Mouse (Mus musculus): Measurements from ENCODE around the gene Cldn7. TPM values are rescaled to one million over a fixed set of nuclear protein-coding genes. Genes with fewer than 3 reads are reported as not detected.
A peak's percentile ranks its signal among the peaks of the same experiment; 100 is the strongest.

Gene Cldn7
- polyA plus RNA-seq, 1 experiment from 2014 or later, result 461 TPM

DNA sequence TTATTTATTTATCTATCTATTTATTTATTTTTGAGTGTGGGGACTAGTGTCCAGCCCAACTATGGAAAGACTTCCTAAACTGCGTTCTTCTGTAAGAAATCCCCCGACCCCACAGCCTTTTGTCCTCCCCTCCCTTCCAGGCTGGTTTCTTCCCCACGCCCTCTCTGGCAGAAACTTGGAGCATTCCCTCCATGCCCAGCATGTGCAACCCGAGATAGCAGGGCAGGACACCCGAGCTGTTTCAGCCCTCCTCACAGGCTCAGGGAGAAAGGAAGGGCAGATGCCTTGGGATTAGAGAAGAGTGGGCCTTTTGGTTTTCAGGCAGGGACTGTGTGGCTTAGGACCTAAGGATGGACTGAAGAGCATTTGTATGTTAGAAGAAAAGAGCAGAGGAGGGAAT lies 18.3 kb downstream of the Cldn7 start:
- H3K9me3 ChIP-seq (ENCODE audit: control insufficient read depth, low read length), result no peaks in the 10 kb centered on the region
- H3K4me1 ChIP-seq (replicated peaks; ENCODE audit: control insufficient read depth, insufficient read depth, low read length), result peaks cover 24% of the 10 kb centered on the region
- 24% methylated on average over 5 of the region's 5 CpGs for WGBS
- H3K27me3 ChIP-seq (replicated peaks; ENCODE audit: control insufficient read depth, insufficient read depth, low read length), result no peaks in the 10 kb centered on the region
- H3K4me2 ChIP-seq (ENCODE audit: low read length), result peak overlapping the region; percentile 98
- H3K4me3 ChIP-seq (ENCODE audit: low read depth, low read length), result peak overlapping the region; percentile 99
- peak overlapping the region; percentile 95; the same call in 1 of the 2 replicates for H3K9ac ChIP-seq (ENCODE audit: low read length)
- H3K36me3 ChIP-seq (ENCODE audit: control insufficient read depth, insufficient read depth, low read length), result peaks cover 54% of the 10 kb centered on the region
- DNase-seq (ENCODE audit: low spot score) (no peak), ATAC-seq (replicated peaks; ENCODE audit: low FRiP score, low TSS enrichment, low read depth) (no peak)
- no peak overlapping the region for H3K27ac ChIP-seq (ENCODE audit: low read depth)

DNA sequence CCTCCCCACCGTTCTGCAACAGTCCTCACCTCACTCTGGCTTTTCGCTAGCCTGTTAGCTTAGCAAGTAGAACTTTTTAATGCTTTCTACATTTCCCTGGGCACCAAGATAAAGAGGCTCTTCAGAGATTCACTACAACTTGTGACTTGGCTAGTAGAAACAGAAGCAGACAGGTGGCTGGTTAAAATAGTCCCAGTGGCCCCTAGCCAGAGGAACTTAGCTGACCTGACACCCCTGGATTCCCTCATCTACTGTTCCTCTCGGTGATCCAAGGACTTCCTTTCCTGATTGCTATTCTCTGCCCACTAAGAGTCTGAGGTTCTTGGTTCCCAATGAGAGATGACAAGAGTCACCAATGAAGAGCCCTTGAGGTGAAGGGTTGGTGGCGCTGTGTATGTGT lies 18.8 kb downstream of the Cldn7 start:
- WGBS, result 76% methylated on average over 4 of the region's 4 CpGs
- peak overlapping the region; percentile 98; the same call in 1 of the 2 replicates for H3K4me2 ChIP-seq (ENCODE audit: low read length)
- H3K36me3 ChIP-seq (ENCODE audit: control insufficient read depth, insufficient read depth, low read length), result peaks cover 54% of the 10 kb centered on the region
- peaks cover 24% of the 10 kb centered on the region for H3K4me1 ChIP-seq (replicated peaks; ENCODE audit: control insufficient read depth, insufficient read depth, low read length)
- no peak overlapping the region for H3K4me3 ChIP-seq (ENCODE audit: low read depth, low read length)
- H3K9me3 ChIP-seq (ENCODE audit: control insufficient read depth, low read length), result no peaks in the 10 kb centered on the region
- DNase-seq (ENCODE audit: low spot score) (no peak), ATAC-seq (replicated peaks; ENCODE audit: low FRiP score, low TSS enrichment, low read depth) (no peak)
- no peak overlapping the region for H3K9ac ChIP-seq (ENCODE audit: low read length)
- H3K27me3 ChIP-seq (replicated peaks; ENCODE audit: control insufficient read depth, insufficient read depth, low read length), result no peaks in the 10 kb centered on the region
- no peak overlapping the region for H3K27ac ChIP-seq (ENCODE audit: low read depth)

DNA sequence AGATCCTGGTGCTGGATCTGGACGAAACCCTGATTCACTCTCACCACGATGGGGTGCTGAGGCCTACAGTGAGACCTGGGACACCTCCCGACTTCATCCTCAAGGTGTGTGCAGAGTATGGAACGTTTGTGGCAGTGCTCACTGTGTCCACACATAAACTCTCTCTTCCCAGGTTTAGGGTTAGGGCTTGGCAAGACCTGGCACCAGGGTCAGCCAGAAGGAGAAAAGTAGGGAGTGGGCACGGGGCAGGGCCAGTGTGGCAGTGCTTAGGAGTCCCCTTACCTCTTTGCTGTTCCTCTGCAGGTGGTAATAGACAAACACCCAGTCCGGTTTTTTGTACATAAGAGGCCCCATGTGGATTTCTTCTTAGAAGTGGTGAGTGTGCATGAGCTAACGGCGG lies 19.9 kb downstream of the Cldn7 start:
- Histone ChIP-seq H3K9me3 (ENCODE audit: control insufficient read depth, low read length) (no peaks in the 10 kb centered on the region), H3K36me3 (ENCODE audit: control insufficient read depth, insufficient read depth, low read length) (peaks cover 59% of the 10 kb centered on the region), H3K9ac (ENCODE audit: low read length) (no peak overlapping the region), H3K4me2 (ENCODE audit: low read length) (no peak overlapping the region), H3K27me3 (replicated peaks; ENCODE audit: control insufficient read depth, insufficient read depth, low read length) (no peaks in the 10 kb centered on the region), H3K27ac (ENCODE audit: low read depth) (no peak overlapping the region), H3K4me1 (replicated peaks; ENCODE audit: control insufficient read depth, insufficient read depth, low read length) (peaks cover 17% of the 10 kb centered on the region), H3K4me3 (ENCODE audit: low read depth, low read length) (no peak overlapping the region)
- ATAC-seq (replicated peaks; ENCODE audit: low FRiP score, low TSS enrichment, low read depth) (no peak), DNase-seq (ENCODE audit: low spot score) (no peak)
- 90% methylated on average over 8 of the region's 8 CpGs for WGBS

DNA sequence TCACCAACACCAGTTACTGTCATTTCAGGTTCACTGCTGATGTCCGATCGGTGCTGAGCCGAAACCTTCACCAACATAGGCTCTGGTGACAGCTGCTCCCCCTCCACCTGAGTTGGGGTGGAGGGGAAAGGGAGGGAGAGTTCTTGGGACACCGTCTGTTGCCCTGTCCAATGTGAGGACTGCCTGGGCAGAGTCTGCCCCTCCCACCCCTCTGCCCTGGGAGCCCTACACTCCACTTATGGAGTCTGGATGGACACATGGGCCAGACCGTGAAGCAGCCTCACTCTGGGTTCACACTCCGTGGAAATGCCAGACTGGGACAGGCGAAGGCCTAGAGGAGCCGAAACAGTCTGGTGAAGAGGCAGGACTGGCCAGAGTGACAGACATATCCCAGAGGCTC lies 25.4 kb downstream of the Cldn7 start:
- no peak for DNase-seq (ENCODE audit: low spot score)
- peaks cover 12% of the 10 kb centered on the region for H3K4me1 ChIP-seq (replicated peaks; ENCODE audit: control insufficient read depth, insufficient read depth, low read length)
- no peaks in the 10 kb centered on the region for H3K9me3 ChIP-seq (ENCODE audit: control insufficient read depth, low read length)
- no peak for ATAC-seq (replicated peaks; ENCODE audit: low FRiP score, low TSS enrichment, low read depth)
- peaks cover 69% of the 10 kb centered on the region for H3K36me3 ChIP-seq (ENCODE audit: control insufficient read depth, insufficient read depth, low read length)
- no peaks in the 10 kb centered on the region for H3K27me3 ChIP-seq (replicated peaks; ENCODE audit: control insufficient read depth, insufficient read depth, low read length)
- WGBS, result 87% methylated on average over 8 of the region's 8 CpGs
- H3K27ac ChIP-seq (ENCODE audit: low read depth), result no peak overlapping the region
- no peak overlapping the region for H3K9ac ChIP-seq (ENCODE audit: low read length)
- H3K4me2 ChIP-seq (ENCODE audit: low read length), result no peak overlapping the region
- no peak overlapping the region for H3K4me3 ChIP-seq (ENCODE audit: low read depth, low read length)

DNA sequence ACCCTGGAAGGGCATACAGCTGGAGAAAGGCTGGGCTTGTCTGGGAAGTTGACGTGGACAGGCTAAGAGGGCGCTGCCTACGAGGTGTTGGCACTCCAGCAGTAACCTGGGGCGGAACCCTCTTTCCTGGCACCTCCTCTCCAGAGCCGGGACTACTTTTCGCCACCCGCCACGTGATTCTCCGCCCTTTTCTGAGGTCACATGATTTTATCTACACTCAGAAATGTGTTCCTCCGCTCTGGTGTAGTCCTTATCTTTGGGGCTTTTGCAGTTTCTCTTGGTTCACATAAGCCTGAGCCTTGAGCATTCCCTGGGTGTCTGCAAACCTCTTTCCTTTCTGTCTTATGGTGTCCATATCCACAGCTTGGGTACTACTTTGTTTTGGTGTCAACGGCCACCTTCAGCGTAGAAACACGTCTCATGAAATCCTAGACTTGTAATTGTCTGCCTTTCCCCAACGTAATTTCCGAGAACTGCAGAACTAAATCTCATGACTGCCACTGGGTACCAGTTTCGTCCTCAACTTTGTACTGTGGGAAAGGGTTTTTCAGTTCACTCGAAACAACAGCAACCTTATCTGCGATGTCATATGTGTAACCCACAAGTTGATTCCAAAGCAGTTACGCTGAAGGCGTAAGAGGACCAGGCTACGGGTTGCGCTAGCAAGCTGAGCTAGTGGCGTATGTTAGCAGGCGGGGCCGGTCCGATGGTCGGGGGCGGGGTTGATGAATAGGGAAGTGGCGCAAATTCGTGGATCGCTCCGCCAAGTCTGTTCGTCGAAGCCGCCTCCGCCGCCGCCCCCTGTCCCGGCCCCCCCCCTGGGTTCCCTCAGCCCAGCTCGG lies 26.5 kb downstream of the Cldn7 start, which contains the start of gene Gabarap:
TSS of gene Gabarap (plus strand) at position 294 of the 842 bp plus-strand sequence.
- WGBS, result under 1% methylated on average over 40 of the region's 40 CpGs
- peak within 1 kb of the TSS; percentile 88 for H3K27ac ChIP-seq (ENCODE audit: low read depth)
- H3K36me3 ChIP-seq (ENCODE audit: control insufficient read depth, insufficient read depth, low read length), result peaks cover 59% of the 10 kb centered on the region
- H3K4me2 ChIP-seq (ENCODE audit: low read length), result peak within 1 kb of the TSS; percentile 71
- DNase-seq (ENCODE audit: low spot score), result peak; percentile 97
- peak within 1 kb of the TSS; percentile 83 for H3K9ac ChIP-seq (ENCODE audit: low read length)
- peaks cover 12% of the 10 kb centered on the region for H3K4me1 ChIP-seq (replicated peaks; ENCODE audit: control insufficient read depth, insufficient read depth, low read length)
- no peaks in the 10 kb centered on the region for H3K9me3 ChIP-seq (ENCODE audit: control insufficient read depth, low read length)
- peak within 1 kb of the TSS; percentile 78 for H3K4me3 ChIP-seq (ENCODE audit: low read depth, low read length)
- ATAC-seq (replicated peaks; ENCODE audit: low FRiP score, low TSS enrichment, low read depth), result peak; percentile 70
- H3K27me3 ChIP-seq (replicated peaks; ENCODE audit: control insufficient read depth, insufficient read depth, low read length), result no peaks in the 10 kb centered on the region

DNA sequence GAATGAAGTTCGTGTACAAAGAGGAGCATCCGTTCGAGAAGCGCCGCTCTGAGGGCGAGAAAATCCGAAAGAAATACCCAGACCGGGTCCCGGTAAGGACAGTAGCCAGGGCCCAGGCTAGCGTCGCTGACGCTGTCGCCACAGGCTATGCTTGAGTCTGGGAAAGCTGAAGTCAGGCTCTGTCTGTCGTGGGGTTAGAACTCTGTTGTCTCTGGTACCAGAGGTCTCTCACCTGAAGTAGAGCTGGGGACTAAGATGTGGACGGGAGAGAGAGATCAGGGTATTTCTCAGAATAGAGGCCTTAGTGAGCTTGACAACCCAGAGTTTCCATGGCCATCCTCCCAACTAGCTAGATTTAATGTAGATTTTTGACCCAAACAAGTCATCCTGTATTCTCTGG lies 27.1 kb downstream of the Cldn7 start:
- peak overlapping the region; percentile 78 for H3K4me3 ChIP-seq (ENCODE audit: low read depth, low read length)
- H3K9ac ChIP-seq (ENCODE audit: low read length), result peak overlapping the region; percentile 83
- no peaks in the 10 kb centered on the region for H3K9me3 ChIP-seq (ENCODE audit: control insufficient read depth, low read length)
- peaks cover 12% of the 10 kb centered on the region for H3K4me1 ChIP-seq (replicated peaks; ENCODE audit: control insufficient read depth, insufficient read depth, low read length)
- DNase-seq (ENCODE audit: low spot score), result no peak
- peak; percentile 12; the same call in 1 of the 2 replicates for ATAC-seq (replicated peaks; ENCODE audit: low FRiP score, low TSS enrichment, low read depth)
- H3K27ac ChIP-seq (ENCODE audit: low read depth), result peak overlapping the region; percentile 88
- H3K4me2 ChIP-seq (ENCODE audit: low read length), result peak overlapping the region; percentile 71
- WGBS, result 0% methylated on average over 15 of the region's 15 CpGs
- no peaks in the 10 kb centered on the region for H3K27me3 ChIP-seq (replicated peaks; ENCODE audit: control insufficient read depth, insufficient read depth, low read length)
- H3K36me3 ChIP-seq (ENCODE audit: control insufficient read depth, insufficient read depth, low read length), result peaks cover 53% of the 10 kb centered on the region

DNA sequence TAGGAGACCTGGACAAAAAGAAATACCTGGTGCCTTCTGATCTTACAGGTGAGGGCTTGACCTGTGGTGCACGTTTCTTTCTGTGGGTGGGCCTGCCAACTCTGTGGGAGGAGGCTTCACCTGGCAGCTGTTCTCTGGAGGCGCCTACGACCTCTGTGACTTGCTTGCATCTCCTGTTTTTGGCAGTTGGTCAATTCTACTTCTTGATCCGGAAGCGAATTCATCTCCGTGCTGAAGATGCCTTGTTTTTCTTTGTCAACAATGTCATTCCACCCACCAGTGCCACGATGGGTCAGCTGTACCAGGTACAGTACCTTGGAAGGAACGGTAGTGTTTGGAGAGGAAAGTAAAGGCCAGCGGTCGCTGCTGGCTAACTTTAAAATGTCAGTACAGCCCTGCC lies 27.8 kb downstream of the Cldn7 start:
- no peak for DNase-seq (ENCODE audit: low spot score)
- no peak for ATAC-seq (replicated peaks; ENCODE audit: low FRiP score, low TSS enrichment, low read depth)
- peak overlapping the region; percentile 78 for H3K4me3 ChIP-seq (ENCODE audit: low read depth, low read length)
- no peaks in the 10 kb centered on the region for H3K27me3 ChIP-seq (replicated peaks; ENCODE audit: control insufficient read depth, insufficient read depth, low read length)
- no peaks in the 10 kb centered on the region for H3K9me3 ChIP-seq (ENCODE audit: control insufficient read depth, low read length)
- H3K4me2 ChIP-seq (ENCODE audit: low read length), result peak overlapping the region; percentile 71
- H3K27ac ChIP-seq (ENCODE audit: low read depth), result no peak overlapping the region
- peaks cover 46% of the 10 kb centered on the region for H3K36me3 ChIP-seq (ENCODE audit: control insufficient read depth, insufficient read depth, low read length)
- 75% methylated on average over 10 of the region's 10 CpGs for WGBS
- H3K4me1 ChIP-seq (replicated peaks; ENCODE audit: control insufficient read depth, insufficient read depth, low read length), result peaks cover 13% of the 10 kb centered on the region
- peak overlapping the region; percentile 83 for H3K9ac ChIP-seq (ENCODE audit: low read length)

DNA sequence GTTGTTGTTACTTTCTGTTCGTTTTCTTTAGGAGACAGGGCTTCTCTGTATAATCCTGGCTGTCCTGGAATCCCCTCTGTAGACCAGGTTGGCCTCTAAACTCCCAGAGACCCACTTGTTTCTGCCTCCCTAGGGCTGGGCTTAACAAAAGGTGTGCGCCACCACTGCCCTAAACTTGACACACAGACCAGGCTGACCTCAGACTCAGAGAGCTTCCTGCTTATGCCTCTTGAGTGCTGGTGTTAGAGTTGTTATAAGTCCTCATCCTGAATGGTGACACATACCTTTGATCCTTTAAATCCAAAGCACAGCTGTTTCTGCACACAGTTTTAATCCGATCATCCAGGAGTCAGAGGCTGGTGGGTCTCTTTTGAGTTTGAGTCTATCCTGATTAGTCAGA lies 28.4 kb downstream of the Cldn7 start:
- peak overlapping the region; percentile 83; the same call in 1 of the 2 replicates for H3K9ac ChIP-seq (ENCODE audit: low read length)
- no peak for DNase-seq (ENCODE audit: low spot score)
- whole genome bisulfite sequencing, result 85% methylated on average over 3 of the region's 3 CpGs

More for the DNA sequence above, 28.4 kb downstream of the Cldn7 start:
- H3K4me2 ChIP-seq (ENCODE audit: low read length), result peak overlapping the region; percentile 71
- peaks cover 18% of the 10 kb centered on the region for H3K4me1 ChIP-seq (replicated peaks; ENCODE audit: control insufficient read depth, insufficient read depth, low read length)
- H3K27ac ChIP-seq (ENCODE audit: low read depth), result no peak overlapping the region
- H3K4me3 ChIP-seq (ENCODE audit: low read depth, low read length), result peak overlapping the region; percentile 78
- ATAC-seq (replicated peaks; ENCODE audit: low FRiP score, low TSS enrichment, low read depth), result no peak
- H3K36me3 ChIP-seq (ENCODE audit: control insufficient read depth, insufficient read depth, low read length), result peaks cover 45% of the 10 kb centered on the region
- no peaks in the 10 kb centered on the region for H3K9me3 ChIP-seq (ENCODE audit: control insufficient read depth, low read length)
- H3K27me3 ChIP-seq (replicated peaks; ENCODE audit: control insufficient read depth, insufficient read depth, low read length), result no peaks in the 10 kb centered on the region
